Mouse (Mus musculus): ENCODE measurements around the gene Ubn1.

GRCm38 (mm10) chr16:5007067-5007466 lies 42.8 kb upstream of the Ubn1 start, which contains the start of gene Smim22:
- TF ChIP-seq CTCF (IDR thresholded peaks at IDR 0.05; ENCODE audit: insufficient read depth, low read depth, low read length) (no peak), POLR2A (IDR thresholded peaks at IDR 0.05; ENCODE audit: insufficient read depth, low read depth, low read length) (no peak)

Data from olfactory bulb, adult 2 months (tissue).